Mouse (Mus musculus) bone marrow macrophage, adult 2 months (primary cell): ENCODE measurements around the gene Nufip1.

Source experiments
- CTCF ChIP-seq: IDR thresholded peaks from 2 replicates; pipeline ENCODE4 v1.5.1; 2012; ENCODE audit warnings: low read depth, mild to moderate bottlenecking, low read length, moderate library complexity
- POLR2A ChIP-seq: IDR thresholded peaks from 2 replicates; pipeline ENCODE4 v1.6.1; 2012; ENCODE audit warnings: mild to moderate bottlenecking, low read depth, low read length, borderline replicate concordance

GRCm38 (mm10) chr14:76134975-76135374, 24.3 kb downstream of the Nufip1 start:
- TF ChIP-seq POLR2A (no peak), CTCF (no peak)
